Mouse (Mus musculus): ENCODE measurements at regions not wholly inside any gene's neighbourhood (a gene's known extent, or its start where the extent isn't known, plus 50 kb on each side); places are given as distances from the start of the nearest gene placed in this dataset.
"Not testable (repeated sequence)": the region's sequence is repeated elsewhere in the genome, so short reads cannot be mapped to it uniquely, and the experiment has no call there.

DNA sequence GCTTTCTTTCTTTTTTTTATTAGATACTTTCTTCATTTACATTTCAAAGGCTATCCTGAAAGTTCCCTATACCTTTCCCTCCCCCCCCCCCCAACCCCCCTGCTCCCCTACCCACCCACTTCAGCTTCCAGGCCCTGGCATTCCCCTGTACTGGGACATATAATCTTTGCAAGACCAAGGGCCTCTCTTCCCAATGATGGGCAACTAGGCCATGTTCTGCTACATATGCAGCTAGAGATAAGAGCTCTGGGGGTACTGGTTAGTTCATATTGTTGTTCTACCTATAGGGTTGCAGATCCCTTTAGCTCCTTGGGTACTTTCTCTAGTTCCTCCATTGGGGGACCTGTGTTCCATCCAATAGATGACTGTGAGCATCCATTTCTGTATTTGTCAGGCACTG lies 55.6 kb upstream of the Slc1a3 start:
- H3K27me3 ChIP-seq (ENCODE audit: control insufficient read depth, insufficient read depth, low read length); H3K36me3 ChIP-seq (ENCODE audit: control insufficient read depth, insufficient read depth, low read length); DNase-seq (ENCODE audit: low spot score); H3K9ac ChIP-seq (ENCODE audit: low read length); H3K4me1 ChIP-seq (ENCODE audit: control insufficient read depth, insufficient read depth, low read length); ATAC-seq (ENCODE audit: insufficient number of reproducible peaks, low FRiP score, low TSS enrichment, low read depth); H3K4me3 ChIP-seq (ENCODE audit: low read depth, low read length); H3K27ac ChIP-seq (replicated peaks; ENCODE audit: low read depth, low read length); H3K9me3 ChIP-seq (ENCODE audit: control insufficient read depth, low read length); H3K4me2 ChIP-seq (ENCODE audit: low read depth, severe bottlenecking): not testable (repeated sequence)

DNA sequence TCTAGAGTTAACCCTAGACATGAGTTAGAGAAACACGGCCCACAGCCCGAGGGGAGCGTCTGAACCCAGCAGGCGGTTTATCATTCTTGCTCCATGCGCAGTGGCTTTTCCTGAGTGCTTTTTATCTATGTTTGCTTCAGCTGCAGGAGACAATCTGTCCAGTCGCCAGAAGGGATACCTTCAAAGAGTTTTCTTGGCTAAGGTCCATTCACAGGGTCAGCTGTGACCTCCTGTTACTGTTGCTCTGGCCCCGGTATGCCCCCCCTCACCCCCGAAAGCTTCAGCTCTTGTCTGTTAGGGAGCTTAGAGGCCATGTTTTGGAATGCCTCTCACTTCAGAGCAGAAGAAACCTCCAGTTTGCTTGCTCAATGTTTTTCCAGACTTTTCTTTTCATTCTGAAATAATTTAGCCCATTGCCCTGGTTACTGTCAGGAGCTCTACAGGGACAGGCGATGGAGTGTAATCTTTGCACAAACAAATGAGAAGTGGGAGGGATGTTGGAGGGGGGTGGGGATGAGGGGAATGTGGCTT lies 51.2 kb upstream of the Slc1a3 start:
- H3K36me3 ChIP-seq (ENCODE audit: control insufficient read depth, insufficient read depth, low read length) = no peaks in the 10 kb centered on the region
- H3K4me3 ChIP-seq (ENCODE audit: low read depth, low read length) = no peak overlapping the region
- ATAC-seq (ENCODE audit: insufficient number of reproducible peaks, low FRiP score, low TSS enrichment, low read depth) (no peak), DNase-seq (ENCODE audit: low spot score) (no peak)
- H3K27ac ChIP-seq (replicated peaks; ENCODE audit: low read depth, low read length) = no peak overlapping the region
- no peak overlapping the region for H3K4me2 ChIP-seq (ENCODE audit: low read depth, severe bottlenecking)
- H3K9ac ChIP-seq (ENCODE audit: low read length) = no peak overlapping the region
- H3K4me1 ChIP-seq (ENCODE audit: control insufficient read depth, insufficient read depth, low read length) = no peaks in the 10 kb centered on the region
- 66% methylated on average over 9 of the region's 9 CpGs for WGBS
- no peaks in the 10 kb centered on the region for H3K9me3 ChIP-seq (ENCODE audit: control insufficient read depth, low read length)
- H3K27me3 ChIP-seq (ENCODE audit: control insufficient read depth, insufficient read depth, low read length) = no peaks in the 10 kb centered on the region

DNA sequence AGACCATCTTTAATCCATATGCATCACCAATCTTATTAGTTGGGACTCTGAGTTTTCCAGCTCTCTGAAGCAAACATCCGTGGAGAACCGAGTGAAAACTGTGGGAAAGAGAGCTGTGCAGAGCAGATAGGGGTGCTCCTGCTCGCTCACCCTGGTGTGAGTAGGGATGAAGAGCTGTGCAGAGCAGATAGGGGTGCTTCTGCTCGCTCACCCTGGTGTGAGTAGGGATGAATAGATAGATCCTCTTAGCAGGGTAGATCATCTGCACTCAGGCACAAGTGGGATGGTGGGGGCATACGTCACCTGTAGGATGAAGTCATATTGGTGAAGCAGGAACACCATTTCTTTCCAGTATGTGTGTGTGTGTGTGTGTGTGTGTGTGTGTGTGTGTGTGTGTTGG lies 50.6 kb upstream of the Slc1a3 start:
- no peaks in the 10 kb centered on the region for H3K36me3 ChIP-seq (ENCODE audit: control insufficient read depth, insufficient read depth, low read length)
- H3K9ac ChIP-seq (ENCODE audit: low read length) = no peak overlapping the region
- no peaks in the 10 kb centered on the region for H3K4me1 ChIP-seq (ENCODE audit: control insufficient read depth, insufficient read depth, low read length)
- H3K4me3 ChIP-seq (ENCODE audit: low read depth, low read length) = no peak overlapping the region
- H3K27ac ChIP-seq (replicated peaks; ENCODE audit: low read depth, low read length) = no peak overlapping the region
- no peak overlapping the region for H3K4me2 ChIP-seq (ENCODE audit: low read depth, severe bottlenecking)
- 85% methylated on average over 5 of the region's 5 CpGs for WGBS
- DNase-seq (ENCODE audit: low spot score) = no peak
- no peaks in the 10 kb centered on the region for H3K27me3 ChIP-seq (ENCODE audit: control insufficient read depth, insufficient read depth, low read length)
- no peak for ATAC-seq (ENCODE audit: insufficient number of reproducible peaks, low FRiP score, low TSS enrichment, low read depth)
- no peaks in the 10 kb centered on the region for H3K9me3 ChIP-seq (ENCODE audit: control insufficient read depth, low read length)
